Mouse (Mus musculus) liver, embryonic 14.5 days (tissue): ENCODE measurements around the gene Zfp280b. TPM values are rescaled to one million over a fixed set of nuclear protein-coding genes. Genes with fewer than 3 reads are reported as not detected.

Experiments
- ATAC-seq: fragments of 200-750 bp; cut with Nextera tagmentation; 2 replicates; pipeline ENCODE4 v1.8.0; 2017; ENCODE audit warnings: moderate number of reproducible peaks, mild to moderate bottlenecking, moderate library complexity; ENCODE audit not compliant: insufficient read depth
- DNase-seq, 3 experiments: peaks; one replicate each; pipeline ENCODE4 v3.0.0-alpha.2; 2012 to 2013; ENCODE audit warnings: low read depth in 3 of 3, low spot score in 3 of 3
- H3K27ac ChIP-seq: fragments of 300-500 bp; sonication (generic); 2 replicates; pipeline ENCODE4 v1.5.1; 2014; ENCODE audit warnings: moderate library complexity, mild to moderate bottlenecking, control low read depth, inconsistent platforms
- H3K27me3 ChIP-seq: fragments of 300-500 bp; sonication (generic); 2 replicates; pipeline ENCODE4 v1.6.1; 2014; ENCODE audit warnings: mild to moderate bottlenecking, low read length, moderate library complexity; ENCODE audit not compliant: control insufficient read depth, insufficient read depth
- H3K36me3 ChIP-seq: fragments of 300-500 bp; sonication (generic); replicated peaks from 2 replicates; pipeline ENCODE4 v1.6.1; 2014; ENCODE audit warnings: low read depth; ENCODE audit not compliant: control insufficient read depth, insufficient read depth
- H3K4me1 ChIP-seq, 2 experiments: fragments of 200-500 bp in 1 of 2; fragments of 300-500 bp in 1 of 2; sonication (generic) in 1 of 2; replicated peaks; 2 replicates each; pipeline ENCODE4 v1.6.1; 2012 to 2014; ENCODE audit warnings: antibody characterized with exemption in 1 of 2, inconsistent platforms in 1 of 2, low read length in 1 of 2; ENCODE audit not compliant: control insufficient read depth in 2 of 2, insufficient read depth in 2 of 2
- H3K4me2 ChIP-seq: fragments of 300-500 bp; sonication (generic); 2 replicates; pipeline ENCODE4 v1.6.1; 2014; ENCODE audit warnings: low read depth, mild to moderate bottlenecking, control low read depth, moderate library complexity
- H3K4me3 ChIP-seq, 2 experiments: fragments of 200-500 bp in 1 of 2; fragments of 300-500 bp in 1 of 2; sonication (generic) in 1 of 2; 2 replicates each; pipeline ENCODE4 v1.5.1; 2012 to 2014; ENCODE audit warnings: low read depth in 2 of 2, low read length in 2 of 2, mild to moderate bottlenecking in 2 of 2, control low read depth in 1 of 2, inconsistent platforms in 1 of 2, moderate library complexity in 1 of 2; ENCODE audit not compliant: insufficient read depth in 1 of 2
- H3K9ac ChIP-seq: fragments of 300-500 bp; sonication (generic); replicated peaks from 2 replicates; pipeline ENCODE4 v1.6.1; 2014; ENCODE audit warnings: mild to moderate bottlenecking, control low read depth, moderate library complexity
- H3K9me3 ChIP-seq: fragments of 300-500 bp; sonication (generic); 2 replicates; pipeline ENCODE4 v1.6.1; 2016; ENCODE audit warnings: low read length, mixed read lengths; ENCODE audit not compliant: control insufficient read depth
- CTCF ChIP-seq: IDR thresholded peaks from 2 replicates; pipeline ENCODE4 v1.5.1; 2016; ENCODE audit warnings: antibody characterized with exemption, low read depth, control low read depth
- EP300 ChIP-seq: IDR thresholded peaks from 2 replicates; pipeline ENCODE4 v1.6.1; 2016; ENCODE audit warnings: antibody characterized with exemption, low read depth
- WGBS: fragments of 180-500 bp; shearing (Covaris S2); extraction: QIAGEN DNeasy Blood & Tissue Kit; methylation state at CpG from one replicate; pipeline ENCODE4 v1.1.7; 2014; ENCODE audit not compliant: insufficient replicate concordance; 5-methylcytosine and 5-hydroxymethylcytosine counted together
- polyA plus RNA-seq, 2 experiments: library from polyadenylated mRNA; depleted of rRNA in 1 of 2; stranded (reverse) in 1 of 2; unstranded in 1 of 2; fragments of >200 nt; fragmentation: Nextera tagmentation in 1 of 2; extraction: Ambion mirVana in 1 of 2; gene quantifications; 2 replicates each; pipeline versions ENCODE4 v1.2.1 to v1.2.3; 2012 to 2014

Zfp280b gene
- polyA plus RNA-seq, 2 experiments: 7.1 to 9.6 TPM

GRCm38 (mm10) chr10:76025470-76026190, 6.8 kb upstream of the Zfp280b start:
- TF ChIP-seq EP300: no peak
- no peak for TF ChIP-seq CTCF
- Histone ChIP-seq H3K4me3 (no peak overlapping the region), H3K36me3 (no peaks in the 10 kb centered on the region), H3K4me1 (peaks cover 0 to 14% of the 10 kb centered on the region in 2 experiments), H3K9ac (no peak overlapping the region), H3K27ac (no peak overlapping the region), H3K9me3 (no peaks in the 10 kb centered on the region), H3K4me2 (no peak overlapping the region), H3K27me3 (no peaks in the 10 kb centered on the region)
- DNase-seq: no peak
- 71% methylated on average over 10 of the region's 10 CpGs for WGBS
- ATAC-seq: no peak

- no peak overlapping the region for H3K9ac ChIP-seq
- H3K27me3 ChIP-seq: no peaks in the 10 kb centered on the region
- ATAC-seq (no peak), DNase-seq (no peak)
- WGBS: 49% methylated on average over 12 of the region's 12 CpGs
- H3K36me3 ChIP-seq: no peaks in the 10 kb centered on the region
- peaks cover 4 to 12% of the 10 kb centered on the region in 2 experiments; a peak in 2 of 4 replicates for H3K4me1 ChIP-seq
- no peak overlapping the region for H3K4me3 ChIP-seq
- no peak overlapping the region for H3K27ac ChIP-seq
- no peak for TF ChIP-seq EP300
- no peak for TF ChIP-seq CTCF
- no peak overlapping the region for H3K4me2 ChIP-seq
- no peaks in the 10 kb centered on the region for H3K9me3 ChIP-seq
Observed at GRCm38 (mm10) chr10:76027127-76028015, 5.1 kb upstream of the Zfp280b start.

- peaks cover 4 to 12% of the 10 kb centered on the region in 2 experiments; a peak in 2 of 4 replicates for H3K4me1 ChIP-seq
- DNase-seq (no peak), ATAC-seq (no peak)
- H3K4me3 ChIP-seq: no peak overlapping the region
- no peak overlapping the region for H3K9ac ChIP-seq
- H3K27ac ChIP-seq: no peak overlapping the region
- H3K9me3 ChIP-seq: no peaks in the 10 kb centered on the region
- no peaks in the 10 kb centered on the region for H3K27me3 ChIP-seq
- no peaks in the 10 kb centered on the region for H3K36me3 ChIP-seq
- H3K4me2 ChIP-seq: no peak overlapping the region
- TF ChIP-seq EP300: no peak
- no peak for TF ChIP-seq CTCF
- WGBS: 14% methylated on average over 4 of the region's 4 CpGs
Observed at GRCm38 (mm10) chr10:76028016-76028366, 4.5 kb upstream of the Zfp280b start.

GRCm38 (mm10) chr10:76028396-76028795, 4.1 kb upstream of the Zfp280b start:
- H3K27ac ChIP-seq: no peak overlapping the region
- peaks cover 4 to 16% of the 10 kb centered on the region in 2 experiments; a peak in 3 of 4 replicates for H3K4me1 ChIP-seq
- TF ChIP-seq CTCF (no peak), EP300 (no peak)
- DNase-seq (no peak), ATAC-seq (no peak)
- H3K36me3 ChIP-seq: no peaks in the 10 kb centered on the region
- H3K9ac ChIP-seq: no peak overlapping the region
- H3K4me3 ChIP-seq: no peak overlapping the region
- 59% methylated on average over 9 of the region's 9 CpGs for whole genome bisulfite sequencing
- H3K9me3 ChIP-seq: no peaks in the 10 kb centered on the region
- H3K4me2 ChIP-seq: no peak overlapping the region
- no peaks in the 10 kb centered on the region for H3K27me3 ChIP-seq

GRCm38 (mm10) chr10:76029276-76029675, 3.2 kb upstream of the Zfp280b start:
- H3K4me2 ChIP-seq: no peak overlapping the region
- no peaks in the 10 kb centered on the region for H3K36me3 ChIP-seq
- WGBS: 70% methylated on average over 5 of the region's 5 CpGs
- DNase-seq (no peak), ATAC-seq (no peak)
- H3K4me3 ChIP-seq: no peak overlapping the region
- H3K4me1 ChIP-seq: peaks cover 9 to 20% of the 10 kb centered on the region in 2 experiments; a peak in 3 of 4 replicates
- no peaks in the 10 kb centered on the region for H3K9me3 ChIP-seq
- no peaks in the 10 kb centered on the region for H3K27me3 ChIP-seq
- H3K27ac ChIP-seq: no peak overlapping the region
- H3K9ac ChIP-seq: no peak overlapping the region
- TF ChIP-seq EP300: no peak
- no peak for TF ChIP-seq CTCF
